Mouse (Mus musculus) limb, embryonic 11.5 days (tissue): ENCODE results near the gene Ccl6. TPM values are rescaled to one million over a fixed set of nuclear protein-coding genes. Genes with fewer than 3 reads are reported as not detected.
"Not testable (repeated sequence)": the region's sequence is repeated elsewhere in the genome, so short reads cannot be mapped to it uniquely, and the experiment has no call there.

Source experiments
- ATAC-seq: fragments of 200-750 bp; cut with Nextera tagmentation; 2 replicates; pipeline ENCODE4 v1.8.0; 2017; ENCODE audit warnings: low read depth; ENCODE audit not compliant: insufficient number of reproducible peaks, low FRiP score, low TSS enrichment
- DNase-seq: peaks from one replicate; pipeline ENCODE4 v3.0.0-alpha.2; 2015; ENCODE audit warnings: low spot score
- H3K27ac ChIP-seq: fragments of 300-500 bp; sonication (generic); replicated peaks from 2 replicates; pipeline ENCODE4 v1.5.1; 2014; ENCODE audit warnings: low read depth, mild to moderate bottlenecking, low read length
- H3K27me3 ChIP-seq: fragments of 300-500 bp; sonication (generic); 2 replicates; pipeline ENCODE4 v1.6.1; 2014; ENCODE audit warnings: mild to moderate bottlenecking, low read length, mixed read lengths; ENCODE audit not compliant: control insufficient read depth, insufficient read depth
- H3K36me3 ChIP-seq: fragments of 300-500 bp; sonication (generic); 2 replicates; pipeline ENCODE4 v1.6.1; 2014; ENCODE audit warnings: mild to moderate bottlenecking, low read length, moderate library complexity, mixed read lengths; ENCODE audit not compliant: control insufficient read depth, insufficient read depth
- H3K4me1 ChIP-seq: fragments of 300-500 bp; sonication (generic); 2 replicates; pipeline ENCODE4 v1.6.1; 2014; ENCODE audit warnings: low read length, mixed read lengths; ENCODE audit not compliant: control insufficient read depth, insufficient read depth
- H3K4me2 ChIP-seq: fragments of 300-500 bp; sonication (generic); 2 replicates; pipeline ENCODE4 v1.6.1; 2014; ENCODE audit warnings: low read depth, mild to moderate bottlenecking, moderate library complexity; ENCODE audit not compliant: severe bottlenecking
- H3K4me3 ChIP-seq: fragments of 300-500 bp; sonication (generic); 2 replicates; pipeline ENCODE4 v1.5.1; 2014; ENCODE audit warnings: low read depth, low read length
- H3K9ac ChIP-seq: fragments of 300-500 bp; sonication (generic); 2 replicates; pipeline ENCODE4 v1.6.1; 2014; ENCODE audit warnings: mild to moderate bottlenecking, low read length
- H3K9me3 ChIP-seq: fragments of 300-500 bp; sonication (generic); 2 replicates; pipeline ENCODE4 v1.6.1; 2016; ENCODE audit warnings: low read length; ENCODE audit not compliant: control insufficient read depth
- WGBS: fragments of 180-500 bp; shearing (Covaris S2); extraction: QIAGEN DNeasy Blood & Tissue Kit; methylation state at CpG from one replicate; pipeline ENCODE4 v1.1.7; 2014; 5-methylcytosine and 5-hydroxymethylcytosine counted together
- polyA plus RNA-seq: library from polyadenylated mRNA; unstranded; fragments of >200 nt; fragmentation: Nextera tagmentation; extraction: Ambion mirVana; gene quantifications from 2 replicates; pipeline ENCODE4 v1.2.1, GENCODE M21; 2014

Gene Ccl6
- polyA plus RNA-seq, 1 experiment from 2014 or later = 1.1 TPM

GRCm38 (mm10) chr11:83563754-83564153 is 29.1 kb downstream of the Ccl6 start:
- Histone ChIP-seq H3K36me3 (no peaks in the 10 kb centered on the region), H3K4me2 (no peak overlapping the region), H3K27me3 (no peaks in the 10 kb centered on the region), H3K27ac (no peak overlapping the region), H3K4me1 (no peaks in the 10 kb centered on the region), H3K9me3 (no peaks in the 10 kb centered on the region), H3K9ac (no peak overlapping the region), H3K4me3 (no peak overlapping the region)
- no peak for ATAC-seq
- DNase-seq = no peak
- WGBS = 86% methylated on average over 2 of the region's 2 CpGs

DNA sequence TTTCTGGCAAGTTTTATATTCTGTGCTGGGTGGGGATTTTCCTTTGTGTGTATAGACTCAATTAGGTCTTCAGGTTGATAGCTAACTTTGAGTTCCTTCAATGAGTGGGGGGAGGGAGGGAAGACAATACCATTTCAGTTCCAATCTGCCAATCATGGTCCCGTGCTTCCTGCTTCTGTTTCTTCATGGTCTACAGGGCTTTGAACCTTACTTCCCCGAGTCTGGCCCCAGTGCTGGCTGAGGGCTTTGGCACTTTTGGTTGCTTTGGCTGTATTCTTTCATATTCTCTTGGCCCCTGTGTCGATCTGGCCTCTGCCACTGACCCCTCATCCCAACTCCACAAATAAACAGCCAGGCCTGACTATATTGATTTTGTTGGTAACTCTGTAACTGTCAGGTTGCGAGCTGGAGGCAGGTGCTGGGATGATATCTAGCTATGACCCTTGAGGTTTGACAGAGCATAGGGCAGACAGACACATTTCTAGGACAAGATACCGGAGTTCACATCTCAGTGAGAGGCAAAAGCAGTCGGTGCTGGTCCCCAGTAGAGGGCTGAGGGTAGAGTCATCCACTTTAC is 30.5 kb downstream of the Ccl6 start:
- 79% methylated on average over 6 of the region's 6 CpGs for WGBS
- Histone ChIP-seq H3K4me1 (no peaks in the 10 kb centered on the region), H3K36me3 (no peaks in the 10 kb centered on the region), H3K27me3 (no peaks in the 10 kb centered on the region), H3K4me3 (no peak overlapping the region), H3K27ac (no peak overlapping the region), H3K9me3 (no peaks in the 10 kb centered on the region), H3K9ac (no peak overlapping the region), H3K4me2 (no peak overlapping the region)
- DNase-seq (no peak), ATAC-seq (no peak)

DNA sequence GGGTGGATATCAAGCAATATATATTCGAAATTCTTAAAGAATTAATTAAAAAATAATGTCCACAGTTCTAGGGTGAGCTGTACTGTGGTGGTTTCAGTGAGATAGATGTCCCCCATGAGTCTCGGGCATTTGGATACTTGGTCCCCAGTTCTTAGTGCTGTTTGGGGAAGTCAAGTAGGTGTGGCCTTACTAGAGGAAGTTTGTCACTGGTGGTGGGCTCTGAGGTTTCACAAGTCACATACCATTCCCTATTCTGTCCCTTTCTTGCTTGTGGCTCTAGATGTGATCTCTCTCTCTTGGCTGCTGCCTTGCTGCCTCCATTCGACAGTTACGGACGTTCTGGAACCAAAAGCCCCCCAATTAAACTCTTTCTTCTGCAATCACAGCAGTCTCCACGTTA is 32.5 kb downstream of the Ccl6 start:
- Histone ChIP-seq H3K9me3 (no peaks in the 10 kb centered on the region), H3K27me3 (no peaks in the 10 kb centered on the region), H3K4me3 (no peak overlapping the region), H3K4me2 (no peak overlapping the region), H3K9ac (no peak overlapping the region), H3K4me1 (no peaks in the 10 kb centered on the region), H3K27ac (no peak overlapping the region), H3K36me3 (no peaks in the 10 kb centered on the region)
- no peak for ATAC-seq
- no peak for DNase-seq
- 70% methylated on average over 6 of the region's 6 CpGs for WGBS

DNA sequence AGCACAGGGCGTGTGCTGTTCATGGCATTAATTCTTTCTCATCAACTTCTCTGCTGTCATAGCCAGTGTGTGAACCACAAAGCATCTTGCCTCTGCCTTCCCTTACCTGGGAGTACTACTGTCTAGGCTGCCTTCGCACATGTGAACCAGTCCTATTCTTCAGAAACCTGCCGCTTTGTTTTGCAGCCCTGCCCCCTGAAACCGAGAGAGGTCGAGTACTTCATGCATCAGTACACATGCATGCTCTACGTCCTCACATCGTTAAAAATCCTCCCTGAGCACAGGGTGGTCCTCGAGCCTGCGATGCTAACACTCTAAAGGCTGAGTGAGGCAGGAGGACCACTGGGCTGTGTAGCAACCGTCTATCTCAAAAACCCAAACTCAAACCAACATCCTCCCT is 35.8 kb downstream of the Ccl6 start:
- Histone ChIP-seq H3K27me3 (no peaks in the 10 kb centered on the region), H3K4me1 (no peaks in the 10 kb centered on the region), H3K4me2 (no peak overlapping the region), H3K9ac (no peak overlapping the region), H3K4me3 (no peak overlapping the region), H3K36me3 (no peaks in the 10 kb centered on the region), H3K27ac (no peak overlapping the region), H3K9me3 (no peaks in the 10 kb centered on the region)
- no peak for ATAC-seq
- DNase-seq = no peak
- WGBS = 76% methylated on average over 10 of the region's 10 CpGs

DNA sequence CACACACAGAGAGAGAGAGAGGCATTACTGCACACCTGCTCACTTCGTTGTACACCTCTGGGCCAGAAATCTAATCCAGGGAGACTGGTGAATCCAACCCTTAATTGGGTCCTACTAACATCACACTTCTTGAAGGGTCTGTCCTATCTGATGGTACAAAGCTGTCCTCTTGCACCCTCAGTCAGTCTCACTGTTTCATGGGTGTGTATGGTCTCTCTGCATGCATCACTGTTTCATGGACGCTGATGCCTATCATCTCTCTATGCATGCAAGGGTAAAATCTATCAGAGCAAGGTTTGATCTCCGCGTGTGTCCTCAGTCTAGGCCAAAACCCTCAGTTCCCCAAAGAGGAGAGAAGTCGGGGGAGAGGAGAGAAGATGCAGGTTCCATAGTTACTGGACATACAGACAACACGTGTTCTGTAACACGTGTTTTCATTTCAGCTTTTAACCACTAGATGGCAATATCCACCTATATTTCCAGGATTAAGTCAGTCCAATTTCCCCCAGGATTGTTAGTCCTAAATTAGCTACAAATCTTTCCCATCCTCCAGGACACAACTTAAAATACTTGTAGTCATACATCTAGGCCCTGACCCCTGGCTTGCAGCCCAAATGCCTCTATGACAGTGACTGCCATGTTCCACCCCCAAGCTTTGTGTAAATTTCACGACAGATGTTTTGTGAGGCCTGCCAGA is 36.7 kb downstream of the Ccl6 start:
- Histone ChIP-seq H3K27ac (no peak overlapping the region), H3K9me3 (no peaks in the 10 kb centered on the region), H3K36me3 (no peaks in the 10 kb centered on the region), H3K4me1 (no peaks in the 10 kb centered on the region), H3K27me3 (no peaks in the 10 kb centered on the region), H3K4me2 (no peak overlapping the region), H3K4me3 (no peak overlapping the region), H3K9ac (no peak overlapping the region)
- ATAC-seq = no peak
- WGBS = 30% methylated on average over 8 of the region's 8 CpGs
- peak; percentile 28 for DNase-seq

GRCm38 (mm10) chr11:83551668-83552067 is 41.2 kb downstream of the Ccl6 start:
- no peak overlapping the region for H3K4me2 ChIP-seq
- no peaks in the 10 kb centered on the region for H3K4me1 ChIP-seq
- H3K9ac ChIP-seq = no peak overlapping the region
- no peaks in the 10 kb centered on the region for H3K36me3 ChIP-seq
- no peak overlapping the region for H3K4me3 ChIP-seq
- DNase-seq = no peak
- 83% methylated on average over 5 of the region's 5 CpGs for WGBS
- no peak overlapping the region for H3K27ac ChIP-seq
- no peaks in the 10 kb centered on the region for H3K9me3 ChIP-seq
- ATAC-seq = no peak
- no peaks in the 10 kb centered on the region for H3K27me3 ChIP-seq

- not testable (repeated sequence) for H3K9me3 ChIP-seq, ATAC-seq, H3K9ac ChIP-seq, DNase-seq, H3K36me3 ChIP-seq, H3K4me1 ChIP-seq, H3K27me3 ChIP-seq, H3K27ac ChIP-seq, H3K4me2 ChIP-seq, H3K4me3 ChIP-seq
- 93% methylated on average over 7 of the region's 7 CpGs for WGBS
These were observed 41.9 kb downstream of the Ccl6 start for GRCm38 (mm10) chr11:83551037-83551436.

GRCm38 (mm10) chr11:83550186-83550632 is 42.7 kb downstream of the Ccl6 start:
- no peaks in the 10 kb centered on the region for H3K9me3 ChIP-seq
- no peak overlapping the region for H3K27ac ChIP-seq
- WGBS = 91% methylated on average over 5 of the region's 5 CpGs
- ATAC-seq (no peak), DNase-seq (no peak)
- no peaks in the 10 kb centered on the region for H3K36me3 ChIP-seq
- no peak overlapping the region for H3K4me3 ChIP-seq
- H3K4me1 ChIP-seq = no peaks in the 10 kb centered on the region
- H3K4me2 ChIP-seq = no peak overlapping the region
- no peak overlapping the region for H3K9ac ChIP-seq
- no peaks in the 10 kb centered on the region for H3K27me3 ChIP-seq

GRCm38 (mm10) chr11:83544214-83544613 is 48.7 kb downstream of the Ccl6 start:
- WGBS = 72% methylated on average over 3 of the region's 3 CpGs

More at GRCm38 (mm10) chr11:83544214-83544613, 48.7 kb downstream of the Ccl6 start:
- Histone ChIP-seq H3K4me2 (no peak overlapping the region), H3K36me3 (no peaks in the 10 kb centered on the region), H3K4me1 (no peaks in the 10 kb centered on the region), H3K4me3 (no peak overlapping the region), H3K9ac (no peak overlapping the region), H3K27ac (no peak overlapping the region), H3K27me3 (no peaks in the 10 kb centered on the region), H3K9me3 (no peaks in the 10 kb centered on the region)
- ATAC-seq (no peak), DNase-seq (no peak)
